Mouse (Mus musculus): ENCODE results near the gene Olfr710. TPM values are rescaled to one million over a fixed set of nuclear protein-coding genes. Genes with fewer than 3 reads are reported as not detected.
"Not testable (repeated sequence)": the region's sequence is repeated elsewhere in the genome, so short reads cannot be mapped to it uniquely, and the experiment has no call there.

Gene Olfr710
- total and polyA plus RNA-seq, 3 experiments, result not detected

DNA sequence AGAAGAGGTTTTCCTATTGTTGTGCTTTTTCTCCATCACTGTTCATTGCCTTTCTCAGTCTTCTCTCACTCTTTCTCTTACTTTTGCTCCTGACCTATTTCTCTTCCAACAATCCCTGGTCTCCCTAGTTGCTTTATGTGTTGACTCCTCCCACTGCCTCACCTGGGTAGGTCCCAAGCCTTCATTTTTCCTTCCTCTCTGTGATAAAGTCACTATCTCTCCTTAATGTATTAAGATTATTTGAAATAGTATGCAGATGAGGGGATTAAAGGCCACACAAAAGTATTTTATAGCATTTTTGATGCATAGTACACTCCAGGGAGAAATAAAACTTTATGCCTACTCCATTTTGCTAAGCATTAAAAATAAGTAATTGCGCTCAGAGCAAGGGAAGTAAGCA lies 15.7 kb upstream of the Olfr710 start, which contains the start of gene Olfr6:
Gene Olfr6 (minus strand): TSS at position 101 of the 400 bp plus-strand sequence.
- no peak for DNase-seq (ENCODE audit: extremely low read depth)
- dilution Hi-C loops (cut with MboI; ENCODE audit: extremely low pct_ligation_motif_present, extremely low pct_unique_long_range_greater_than_20kb, low sequenced_read_pairs), result no loop called here
- no peaks in the 10 kb centered on the region for H3K9me3 ChIP-seq (replicated peaks; ENCODE audit: low read length)
- no peak within 1 kb of the TSS for H3K4me2 ChIP-seq (ENCODE audit: insufficient read depth, low read depth, poor library complexity, severe bottlenecking)
- no peak within 1 kb of the TSS for H3K27ac ChIP-seq (ENCODE audit: insufficient read depth, low read depth)
- no peaks in the 10 kb centered on the region for H3K79me2 ChIP-seq (replicated peaks; ENCODE audit: control insufficient read depth, extremely low read depth, insufficient read depth, poor library complexity, severe bottlenecking)
- H3K36me3 ChIP-seq (replicated peaks in 1 of 2; ENCODE audit: control insufficient read depth in 1 of 2, insufficient read depth in 1 of 2, low read length in 1 of 2), result no peaks in the 10 kb centered on the region
- H3K27me3 ChIP-seq (replicated peaks), result no peaks in the 10 kb centered on the region
- no peaks in the 10 kb centered on the region for H3K4me1 ChIP-seq (ENCODE audit: control insufficient read depth in 1 of 2, insufficient read depth in 2 of 2)
- TF ChIP-seq TBP (conservative IDR thresholded peaks at IDR 0.05; ENCODE audit: low read depth, low read length) (no peak), HCFC1 (IDR thresholded peaks at IDR 0.05; ENCODE audit: low read depth, low read length) (no peak), BHLHE40 (IDR thresholded peaks at IDR 0.05; ENCODE audit: low read depth, low read length) (no peak), ZNF384 (IDR thresholded peaks at IDR 0.05; ENCODE audit: low read depth, low read length) (no peak), MYC (IDR thresholded peaks at IDR 0.05; ENCODE audit: low read depth, low read length) (no peak), NELFE (IDR thresholded peaks at IDR 0.05; ENCODE audit: low read depth, low read length) (no peak), IRF4 (IDR thresholded peaks at IDR 0.05; ENCODE audit: low read depth, low read length) (no peak), ELF1 (IDR thresholded peaks at IDR 0.05; ENCODE audit: low read depth, low read length) (no peak), JUN (IDR thresholded peaks at IDR 0.05; ENCODE audit: insufficient read depth, low read depth, low read length) (no peak), MXI1 (IDR thresholded peaks at IDR 0.05; ENCODE audit: low read depth, low read length) (no peak), MAFK (IDR thresholded peaks at IDR 0.05; ENCODE audit: insufficient replicate concordance, low read length) (no peak), MAX (IDR thresholded peaks at IDR 0.05; ENCODE audit: low read length) (no peak)
- H3K9ac ChIP-seq (ENCODE audit: insufficient read depth, low read depth), result no peak within 1 kb of the TSS
- no peak within 1 kb of the TSS for H3K4me3 ChIP-seq (replicated peaks in 1 of 3; ENCODE audit: low read depth in 2 of 3, low read length in 2 of 3, poor library complexity in 1 of 3)
- in situ Hi-C loops (cut with MboI; ENCODE audit: low pct_ligation_motif_present, low pct_unique_long_range_greater_than_20kb, low sequenced_read_pairs), result no loop called here

DNA sequence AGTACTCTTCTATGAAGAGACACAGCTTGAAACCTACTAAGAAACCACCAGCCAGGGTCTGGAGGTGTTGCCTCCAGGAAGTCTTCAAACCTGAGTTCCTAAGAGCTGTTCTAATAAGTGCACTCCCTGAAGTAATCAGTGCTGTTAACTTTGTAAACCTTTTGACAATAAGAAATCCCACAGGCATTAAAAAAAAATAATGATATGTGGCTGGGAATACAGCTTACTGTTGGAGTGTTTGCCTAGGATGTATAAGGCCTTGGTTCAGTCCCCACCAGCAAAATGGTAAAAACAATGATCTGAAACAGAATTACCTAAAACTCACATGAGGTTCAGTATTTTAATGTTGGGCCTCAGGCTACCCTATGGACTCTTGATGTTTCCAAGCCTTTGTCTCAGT lies 16.0 kb downstream of the Olfr710 start, which contains the start of gene Olfr709-ps1:
Gene Olfr709-ps1 (minus strand): TSS at position 101 of the 400 bp plus-strand sequence.
- no peak within 1 kb of the TSS for H3K27ac ChIP-seq (ENCODE audit: insufficient read depth, low read depth)
- H3K79me2 ChIP-seq (replicated peaks; ENCODE audit: control insufficient read depth, extremely low read depth, insufficient read depth, poor library complexity, severe bottlenecking), result no peaks in the 10 kb centered on the region
- TF ChIP-seq MAZ (IDR thresholded peaks at IDR 0.05; ENCODE audit: low read depth, low read length) (no peak), IRF4 (IDR thresholded peaks at IDR 0.05; ENCODE audit: low read depth, low read length) (no peak), USF2 (conservative IDR thresholded peaks at IDR 0.05; ENCODE audit: low read depth, low read length) (no peak), ETS1 (conservative IDR thresholded peaks at IDR 0.05; ENCODE audit: low read depth, low read length) (no peak), TCF12 (IDR thresholded peaks at IDR 0.05; ENCODE audit: low read depth, low read length) (no peak), ZMIZ1 (IDR thresholded peaks at IDR 0.05; ENCODE audit: low read depth, low read length) (no peak), MXI1 (IDR thresholded peaks at IDR 0.05; ENCODE audit: low read depth, low read length) (no peak), JUN (IDR thresholded peaks at IDR 0.05; ENCODE audit: insufficient read depth, low read depth, low read length) (no peak), JUND (conservative IDR thresholded peaks at IDR 0.05; ENCODE audit: low read depth, low read length) (no peak), CHD1 (IDR thresholded peaks at IDR 0.05; ENCODE audit: low read depth, low read length) (no peak), RAD21 (IDR thresholded peaks at IDR 0.05; ENCODE audit: low read depth, low read length) (no peak), NRF1 (IDR thresholded peaks at IDR 0.05; ENCODE audit: low read depth, low read length) (no peak), GABPA (IDR thresholded peaks at IDR 0.05; ENCODE audit: insufficient replicate concordance, low read depth, low read length) (no peak), ZC3H11A (IDR thresholded peaks at IDR 0.05; ENCODE audit: low read depth, low read length) (no peak), POLR2A (IDR thresholded peaks at IDR 0.05; ENCODE audit: low read depth, low read length) (no peak), MAFK (IDR thresholded peaks at IDR 0.05; ENCODE audit: insufficient replicate concordance, low read length) (no peak)
- dilution Hi-C loops (cut with MboI; ENCODE audit: extremely low pct_ligation_motif_present, extremely low pct_unique_long_range_greater_than_20kb, low sequenced_read_pairs), result no loop called here
- in situ Hi-C loops (cut with MboI; ENCODE audit: low pct_ligation_motif_present, low pct_unique_long_range_greater_than_20kb, low sequenced_read_pairs), result no loop called here
- no peaks in the 10 kb centered on the region for H3K4me1 ChIP-seq (ENCODE audit: control insufficient read depth in 1 of 2, insufficient read depth in 2 of 2)
- no peak within 1 kb of the TSS for H3K9ac ChIP-seq (ENCODE audit: insufficient read depth, low read depth)
- no peak within 1 kb of the TSS for H3K4me3 ChIP-seq (replicated peaks in 1 of 3; ENCODE audit: low read depth in 2 of 3, low read length in 2 of 3, poor library complexity in 1 of 3)
- H3K9me3 ChIP-seq (replicated peaks; ENCODE audit: low read length), result no peaks in the 10 kb centered on the region
- DNase-seq (ENCODE audit: extremely low read depth), result no peak
- no peaks in the 10 kb centered on the region for H3K36me3 ChIP-seq (replicated peaks in 1 of 2; ENCODE audit: control insufficient read depth in 1 of 2, insufficient read depth in 1 of 2, low read length in 1 of 2)
- no peaks in the 10 kb centered on the region for H3K27me3 ChIP-seq (replicated peaks)
- no peak within 1 kb of the TSS for H3K4me2 ChIP-seq (ENCODE audit: insufficient read depth, low read depth, poor library complexity, severe bottlenecking)

DNA sequence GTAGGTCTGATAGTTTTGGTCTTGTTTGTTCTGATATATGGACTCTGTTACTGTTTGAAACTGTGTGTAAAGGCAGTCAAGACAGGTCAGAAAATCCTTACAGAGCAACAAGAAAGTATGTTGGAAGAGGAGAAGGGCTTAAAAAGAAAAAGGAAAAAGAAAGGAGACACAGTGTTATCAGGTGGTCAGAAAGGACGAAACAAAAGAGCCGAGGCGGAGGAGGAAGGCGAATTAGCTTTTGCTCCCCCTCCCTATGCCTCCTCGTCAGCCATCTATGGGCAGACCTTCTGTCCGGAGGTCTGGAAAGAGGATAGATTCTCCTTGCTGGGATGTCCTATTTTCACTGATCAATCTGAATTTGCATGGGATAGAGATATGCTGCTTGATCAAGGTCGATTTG lies 27.2 kb downstream of the Olfr710 start:
- in situ Hi-C loops (cut with MboI; ENCODE audit: low pct_ligation_motif_present, low pct_unique_long_range_greater_than_20kb, low sequenced_read_pairs); DNase-seq (ENCODE audit: extremely low read depth); H3K4me2 ChIP-seq (ENCODE audit: insufficient read depth, low read depth, poor library complexity, severe bottlenecking); H3K27me3 ChIP-seq (replicated peaks); dilution Hi-C loops (cut with MboI; ENCODE audit: extremely low pct_ligation_motif_present, extremely low pct_unique_long_range_greater_than_20kb, low sequenced_read_pairs); H3K4me3 ChIP-seq (replicated peaks in 1 of 3; ENCODE audit: low read depth in 2 of 3, low read length in 2 of 3, poor library complexity in 1 of 3); H3K36me3 ChIP-seq (replicated peaks in 1 of 2; ENCODE audit: control insufficient read depth in 1 of 2, insufficient read depth in 1 of 2, low read length in 1 of 2); H3K27ac ChIP-seq (ENCODE audit: insufficient read depth, low read depth); H3K79me2 ChIP-seq (replicated peaks; ENCODE audit: control insufficient read depth, extremely low read depth, insufficient read depth, poor library complexity, severe bottlenecking); H3K9me3 ChIP-seq (replicated peaks; ENCODE audit: low read length); H3K9ac ChIP-seq (ENCODE audit: insufficient read depth, low read depth); H3K4me1 ChIP-seq (ENCODE audit: control insufficient read depth in 1 of 2, insufficient read depth in 2 of 2): not testable (repeated sequence)

Data from CH12.LX (cell line).